Mouse (Mus musculus) urinary bladder, postnatal 36 days (tissue): ENCODE results near the gene Efnb1.

Source experiments
- DNase-seq, 2 experiments: peaks; one replicate each; pipeline ENCODE4 v3.0.0; 2022; ENCODE audit warnings: low spot score in 2 of 2, mixed read lengths in 1 of 2

Gene Efnb1

DNA sequence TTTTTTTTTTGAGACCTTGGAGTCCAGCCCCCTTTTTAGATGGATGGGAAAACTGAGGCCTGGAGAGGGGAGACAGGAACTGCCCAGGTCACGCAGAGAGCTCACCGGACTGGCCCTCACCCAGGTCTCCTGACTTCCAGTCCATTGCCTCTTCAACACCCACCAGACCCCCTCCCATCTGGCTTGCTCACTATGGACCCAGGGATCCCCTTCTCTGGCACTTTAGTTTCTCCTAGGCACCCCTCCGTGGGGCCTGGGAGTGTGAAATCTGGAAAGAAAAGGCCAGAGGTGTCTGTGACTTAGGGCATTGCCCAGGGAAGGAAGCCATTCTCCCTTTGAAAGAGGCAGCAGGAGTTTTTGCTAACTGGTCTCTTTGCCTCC, 17.3 kb downstream of the Efnb1 start:
- DNase-seq, result no peak

DNA sequence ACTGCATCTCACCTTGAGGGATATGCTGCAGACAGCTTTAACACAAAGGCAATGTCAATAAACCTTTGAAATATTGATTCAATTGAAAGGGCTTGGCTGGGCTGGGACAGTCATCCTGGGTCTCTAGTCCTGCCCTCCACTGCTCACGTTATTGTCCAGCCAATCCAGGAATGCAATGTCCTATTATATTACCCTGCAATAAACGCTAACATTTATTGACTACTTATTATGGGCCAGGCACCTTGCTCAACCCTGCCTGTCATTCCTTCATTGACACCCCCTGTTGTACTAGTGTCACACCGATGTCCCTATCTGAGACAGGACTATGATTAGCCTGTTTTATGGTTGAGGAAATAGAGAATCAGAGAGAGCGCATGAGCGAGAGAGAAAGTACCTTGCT, 18.4 kb downstream of the Efnb1 start:
- DNase-seq, result no peak

DNA sequence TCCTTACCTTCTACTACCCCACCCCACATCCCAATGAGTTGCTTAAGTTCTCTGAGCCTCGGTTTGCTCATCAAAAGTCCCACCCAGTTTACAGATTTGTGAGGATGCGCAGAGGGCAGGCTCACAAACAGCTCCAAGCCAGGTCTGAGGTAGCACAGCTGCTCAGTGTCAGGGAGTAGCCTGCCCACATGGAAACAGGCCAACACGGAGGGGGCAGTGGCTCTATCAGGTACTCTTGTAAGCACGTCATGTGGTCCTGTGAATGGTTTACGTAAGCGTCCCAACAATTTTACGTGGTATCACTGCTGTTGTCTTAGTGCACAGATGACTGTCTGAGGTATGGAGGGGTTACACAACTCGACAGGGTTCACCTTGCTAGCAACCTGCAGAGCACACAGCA, 23.1 kb downstream of the Efnb1 start:
- no peak for DNase-seq

DNA sequence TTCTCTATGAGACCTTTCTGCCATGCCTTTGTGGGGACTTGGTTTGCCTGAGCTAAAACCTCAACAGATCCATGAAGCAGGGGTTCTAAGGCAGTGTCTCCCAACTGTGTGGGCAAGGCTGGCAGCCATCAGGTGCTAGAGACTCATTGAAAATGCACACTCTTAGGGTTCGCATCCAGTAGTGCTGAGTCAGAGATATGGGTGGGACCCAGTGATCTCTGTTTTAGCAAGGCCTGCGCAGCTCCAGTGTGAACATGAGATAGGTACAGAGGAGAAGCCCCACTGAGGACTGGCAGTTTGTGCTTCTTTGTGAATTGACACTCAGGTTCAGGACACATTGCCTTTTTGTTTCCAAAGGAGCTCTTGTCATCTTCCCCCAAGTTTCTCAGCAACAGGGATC, 28.2 kb downstream of the Efnb1 start:
- DNase-seq, result no peak

DNA sequence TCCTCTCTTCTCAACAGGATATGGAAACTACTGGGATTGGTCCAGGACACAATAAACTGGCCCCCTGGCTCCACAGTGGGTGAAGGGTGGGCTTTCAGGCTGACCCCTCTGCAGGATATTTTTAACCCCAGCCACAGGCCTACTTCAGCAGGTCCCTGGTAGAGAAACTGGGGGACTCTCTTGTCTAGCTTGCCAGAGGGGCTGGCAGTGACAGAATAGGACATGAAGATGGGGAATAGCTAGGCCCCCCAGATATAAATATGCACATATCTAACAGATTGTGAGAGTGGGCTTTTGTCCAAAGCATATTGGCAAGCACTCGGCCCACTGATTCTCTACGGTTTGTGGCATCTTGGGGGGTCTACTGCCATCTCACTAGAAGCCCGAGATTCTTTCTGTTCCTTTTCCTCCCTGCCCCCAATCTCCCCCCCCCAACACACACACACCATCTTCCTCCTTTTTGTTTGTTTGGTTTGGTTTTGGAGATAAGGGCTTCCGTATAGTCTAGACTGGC, 29.0 kb downstream of the Efnb1 start:
- DNase-seq, result no peak

DNA sequence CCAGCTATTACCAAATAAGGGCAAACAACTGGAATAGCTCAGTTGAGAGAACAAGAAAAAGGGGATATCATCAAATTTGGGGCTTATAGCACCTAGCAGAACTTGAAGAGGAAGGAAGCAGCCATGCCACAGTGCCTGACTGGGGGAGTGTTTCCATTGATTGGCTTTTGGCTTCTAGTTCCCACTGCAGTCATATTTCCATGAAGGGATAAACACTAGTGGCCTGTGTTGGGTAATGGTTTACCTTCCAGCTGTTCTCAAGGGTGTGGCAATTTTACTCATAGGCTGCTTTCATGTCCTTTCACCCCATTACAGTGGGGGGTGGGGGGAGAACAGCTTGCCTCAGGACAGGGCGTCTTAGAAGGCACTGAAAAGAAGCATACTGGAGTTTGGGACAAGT, 31.1 kb downstream of the Efnb1 start:
- DNase-seq, result no peak

DNA sequence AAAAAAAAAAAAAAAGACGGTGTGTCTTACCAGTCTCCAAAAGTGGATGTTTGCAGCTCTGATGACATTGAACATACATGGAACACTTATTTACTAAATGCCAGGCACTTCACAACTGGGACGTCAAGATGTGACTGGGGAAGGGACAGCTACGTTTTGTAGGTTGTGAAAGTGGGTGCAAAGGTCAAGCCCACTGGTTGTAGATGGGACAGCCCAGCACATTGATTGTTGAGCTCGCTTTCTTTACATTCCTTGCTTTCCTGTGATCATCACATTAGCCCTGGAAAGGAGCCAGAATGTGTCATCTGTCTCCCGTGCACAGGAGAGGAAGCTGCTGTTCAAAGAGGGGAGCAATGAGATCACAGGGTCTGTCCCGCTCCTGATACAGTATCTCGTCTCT, 31.6 kb downstream of the Efnb1 start:
- DNase-seq, result no peak

DNA sequence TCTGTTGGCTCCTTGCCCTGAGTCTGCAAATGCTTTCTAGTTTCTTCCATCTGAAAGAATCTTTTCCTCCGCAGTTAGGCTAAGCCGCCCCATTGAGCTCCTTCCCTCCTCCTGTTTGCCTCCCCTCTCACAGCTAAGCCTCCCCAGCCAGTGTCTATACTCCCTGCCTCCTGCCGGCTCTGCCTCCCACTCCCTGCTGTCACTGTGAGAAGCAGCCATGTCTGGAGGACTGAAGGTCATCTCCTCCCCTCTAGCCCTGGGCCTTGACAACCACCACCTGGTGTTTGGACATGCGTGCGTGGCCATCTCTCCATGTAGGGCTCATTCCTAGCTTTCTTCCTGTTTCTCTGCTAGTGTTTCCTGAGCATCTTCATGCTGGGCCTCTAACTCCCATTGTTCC, 36.4 kb downstream of the Efnb1 start:
- DNase-seq, result no peak

DNA sequence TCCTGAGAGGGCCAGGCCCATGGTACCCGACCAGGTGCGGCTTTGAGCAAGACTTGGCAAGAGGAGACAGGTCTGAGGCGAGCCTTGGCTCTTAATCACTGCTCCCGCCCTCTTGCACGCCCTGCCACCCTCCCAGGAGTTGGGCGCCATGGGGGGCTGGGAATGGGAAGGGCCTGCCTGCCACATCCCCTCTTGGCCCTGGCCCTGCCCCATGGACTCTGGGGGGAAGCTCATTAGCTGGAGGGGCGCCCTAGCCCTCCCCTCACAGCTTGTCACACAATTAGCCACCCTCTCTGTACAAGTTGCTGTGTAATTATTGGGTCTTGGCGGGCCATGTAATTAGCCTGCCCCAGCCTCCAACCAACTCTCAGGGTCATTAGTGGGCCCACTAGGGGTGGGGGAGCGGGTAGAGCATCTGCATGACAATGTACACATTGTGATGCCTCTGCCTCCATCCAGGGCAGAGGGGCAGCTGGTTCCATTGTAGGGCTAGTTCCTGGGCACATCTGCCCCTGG, 49.2 kb downstream of the Efnb1 start:
- peak; percentile 26 to 38 for DNase-seq

DNA sequence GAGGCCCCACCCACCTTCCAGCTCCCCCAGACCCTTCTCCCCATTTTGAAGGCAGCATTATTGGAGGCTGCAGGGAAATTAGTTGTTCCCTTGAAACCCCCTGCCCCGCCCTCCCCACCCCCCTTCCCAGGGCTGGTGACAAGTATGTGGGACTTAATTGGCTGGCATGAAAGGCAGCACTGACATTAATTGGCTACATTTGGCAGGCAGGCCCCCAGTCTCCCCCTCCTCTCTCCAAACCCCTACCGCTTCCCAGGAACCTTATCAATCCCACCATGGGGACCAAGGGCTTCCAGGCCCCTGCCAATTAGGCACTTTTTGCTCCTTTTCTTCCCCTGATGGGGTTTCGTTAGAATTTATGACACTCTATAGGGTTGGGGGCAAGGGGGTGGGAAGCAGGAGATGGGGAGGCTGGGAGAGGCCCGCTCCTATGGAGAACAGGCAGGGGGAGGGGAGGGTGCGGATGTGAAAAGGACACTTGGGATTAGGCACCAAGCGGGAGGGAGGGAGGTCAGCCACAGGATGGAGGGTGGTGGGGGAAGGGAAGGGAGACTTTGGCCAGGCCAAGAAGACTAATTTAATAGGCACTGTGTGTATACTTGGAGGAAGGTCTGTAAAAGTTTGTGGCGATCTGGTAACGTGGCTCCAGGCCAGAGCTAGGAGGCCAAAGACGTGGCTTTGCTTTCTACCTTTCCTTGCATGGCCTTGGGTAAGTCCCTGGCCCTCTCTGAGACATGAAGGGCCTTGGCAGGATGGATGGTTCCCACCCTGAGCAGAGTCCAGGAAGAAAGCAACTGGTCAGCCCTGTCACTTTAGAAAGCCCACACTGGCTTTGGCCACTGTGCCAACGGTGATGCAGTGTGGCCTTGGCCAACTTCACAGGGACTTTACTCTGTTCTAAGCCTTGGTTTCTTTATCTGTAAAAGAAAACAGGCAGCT, 50.8 kb downstream of the Efnb1 start:
- no peak for DNase-seq

DNA sequence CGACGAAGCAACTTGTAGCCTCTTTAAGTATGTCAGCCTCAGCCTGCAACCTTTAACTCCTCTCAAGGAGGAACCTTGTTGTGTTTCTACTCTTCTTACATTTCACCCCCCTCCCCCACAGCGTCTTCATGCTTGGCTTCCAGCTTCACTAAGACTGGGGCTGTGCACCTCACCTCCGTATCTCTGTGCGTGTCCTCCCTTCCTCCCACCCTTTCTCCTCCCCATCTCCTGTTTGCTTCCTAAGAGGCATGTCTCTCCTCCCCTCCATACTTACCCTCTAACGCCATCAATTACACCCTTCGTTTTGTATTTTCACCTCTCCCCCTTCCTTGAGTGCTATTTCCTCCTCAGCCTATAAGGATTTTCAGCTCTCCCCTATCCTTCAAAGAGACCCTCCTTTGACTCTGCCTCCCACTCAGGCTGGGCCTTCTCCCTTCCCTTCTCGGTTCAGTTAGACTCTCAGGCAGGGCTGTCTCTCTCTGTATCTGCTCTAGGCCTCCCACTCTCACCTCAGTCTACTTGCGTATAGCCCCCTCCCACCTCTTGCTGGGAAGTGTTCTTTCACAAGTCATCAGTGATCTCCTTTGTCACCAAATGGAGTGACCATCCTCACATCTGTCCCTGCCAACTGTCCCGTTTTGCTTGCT, 55.6 kb downstream of the Efnb1 start:
- DNase-seq, result no peak

DNA sequence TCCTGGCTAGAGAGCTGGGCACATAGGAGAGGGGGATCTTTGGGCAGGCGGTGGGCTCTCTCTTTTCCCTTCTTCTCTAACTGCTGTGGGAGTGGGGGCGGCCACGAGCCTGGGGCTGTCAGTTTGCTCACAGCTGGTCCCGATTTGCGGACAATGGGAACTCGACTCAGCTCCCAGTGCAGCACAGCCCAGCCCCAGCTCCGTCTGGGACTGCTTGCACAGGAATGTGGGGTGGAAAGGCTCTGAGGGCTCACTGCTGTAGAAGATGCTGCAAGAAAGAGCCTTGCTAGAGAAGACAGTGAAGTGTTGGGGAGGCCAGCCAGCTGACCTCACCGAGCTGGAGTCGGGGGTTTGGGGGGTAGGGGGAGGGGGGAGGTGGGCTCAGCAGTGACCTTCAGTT, 61.0 kb downstream of the Efnb1 start:
- DNase-seq, result no peak

DNA sequence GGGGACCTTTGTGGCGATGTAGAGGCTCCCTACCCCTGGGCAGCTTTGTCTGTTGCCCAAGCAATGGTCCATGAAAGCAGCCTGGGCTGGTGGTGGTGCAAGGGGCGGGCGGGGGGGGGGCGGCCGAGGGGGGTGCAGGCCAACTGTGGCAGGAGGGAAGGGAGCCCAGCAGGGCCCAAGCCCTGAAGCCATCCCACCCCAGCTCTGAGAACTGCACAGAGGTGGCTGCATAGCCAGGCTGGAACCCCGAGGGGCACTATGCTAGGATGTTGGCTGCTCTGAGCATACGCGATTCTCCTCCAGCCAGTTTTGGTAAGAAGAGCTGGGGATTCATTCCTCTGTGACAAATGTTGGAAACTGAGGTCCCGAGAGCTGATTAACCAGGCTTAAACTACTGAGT, 62.6 kb downstream of the Efnb1 start:
- DNase-seq, result no peak
